Mouse (Mus musculus) ES-E14 (cell line): ENCODE data around the gene Rab21.

Experiments
- CHD2 ChIP-seq: IDR thresholded peaks from 2 replicates; pipeline ENCODE4 v1.6.1; 2014; ENCODE audit warnings: mild to moderate bottlenecking, low read depth, low read length, inconsistent platforms
- HCFC1 ChIP-seq: IDR thresholded peaks from 2 replicates; pipeline ENCODE4 v1.6.1; 2012; ENCODE audit warnings: low read length, inconsistent platforms, borderline replicate concordance; ENCODE audit not compliant: insufficient read depth
- MAFK ChIP-seq: IDR thresholded peaks from 2 replicates; pipeline ENCODE4 v1.6.1; 2014; ENCODE audit warnings: mild to moderate bottlenecking, low read depth, low read length, inconsistent platforms; ENCODE audit not compliant: insufficient read depth
- ZC3H11A ChIP-seq: IDR thresholded peaks from 2 replicates; pipeline ENCODE4 v1.6.1; 2012; ENCODE audit warnings: low read depth, mild to moderate bottlenecking, inconsistent platforms, low read length, borderline replicate concordance
- ZNF384 ChIP-seq: IDR thresholded peaks from 2 replicates; pipeline ENCODE4 v1.6.1; 2012; ENCODE audit warnings: low read depth, low read length, inconsistent platforms

- TF ChIP-seq ZNF384: no peak
- no peak for TF ChIP-seq CHD2
- no peak for TF ChIP-seq HCFC1
- TF ChIP-seq MAFK: no peak
- no peak for TF ChIP-seq ZC3H11A
Measured at GRCm38 (mm10) chr10:115328514-115328913, 13.1 kb upstream of the Rab21 start.
